Mouse (Mus musculus): ENCODE measurements at regions not wholly inside any gene's neighbourhood (a gene's known extent, or its start where the extent isn't known, plus 50 kb on each side); places are given as distances from the start of the nearest gene placed in this dataset.

DNA sequence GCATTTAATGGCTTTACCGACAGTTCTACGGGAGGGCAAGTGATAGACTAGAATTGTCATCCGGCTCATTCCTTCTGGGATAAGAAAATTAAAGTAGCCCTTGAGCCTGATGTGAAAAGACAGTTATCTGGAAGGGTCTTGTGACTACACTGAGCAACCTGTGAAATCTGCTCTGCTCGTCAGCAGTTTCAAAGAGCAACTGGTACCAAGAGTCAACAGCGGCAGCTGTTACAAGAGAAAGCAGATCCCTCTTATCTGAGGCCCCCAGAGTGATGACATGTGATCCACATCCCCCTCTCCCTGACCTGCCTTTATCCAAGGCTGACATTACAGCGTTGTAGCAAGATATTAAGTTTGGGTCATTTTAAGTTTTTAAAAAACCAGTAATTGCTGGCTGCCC lies 52.6 kb upstream of the Unc13c start:
- peak; percentile 22 for DNase-seq (ENCODE audit: low spot score)

DNA sequence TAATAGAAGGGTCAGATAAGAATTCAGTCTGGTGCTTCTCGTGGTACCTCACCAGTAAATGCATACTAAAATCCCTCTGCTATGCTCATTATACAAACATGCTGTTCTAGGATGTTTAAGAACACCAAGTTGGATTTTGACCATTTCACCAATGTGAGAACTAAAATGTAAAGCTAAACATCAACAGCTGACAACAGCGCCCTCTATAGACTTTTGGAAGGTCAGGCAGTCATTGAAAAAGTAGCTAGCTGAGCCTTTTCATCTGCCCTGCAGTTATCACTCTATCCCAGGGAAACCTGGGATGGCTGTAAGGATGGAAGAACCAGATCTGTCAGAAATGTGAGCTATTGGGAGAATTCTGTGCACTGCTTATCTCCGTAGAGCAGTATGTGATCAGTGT lies 55.2 kb upstream of the Unc13c start:
- peak; percentile 14 for DNase-seq (ENCODE audit: low spot score)

DNA sequence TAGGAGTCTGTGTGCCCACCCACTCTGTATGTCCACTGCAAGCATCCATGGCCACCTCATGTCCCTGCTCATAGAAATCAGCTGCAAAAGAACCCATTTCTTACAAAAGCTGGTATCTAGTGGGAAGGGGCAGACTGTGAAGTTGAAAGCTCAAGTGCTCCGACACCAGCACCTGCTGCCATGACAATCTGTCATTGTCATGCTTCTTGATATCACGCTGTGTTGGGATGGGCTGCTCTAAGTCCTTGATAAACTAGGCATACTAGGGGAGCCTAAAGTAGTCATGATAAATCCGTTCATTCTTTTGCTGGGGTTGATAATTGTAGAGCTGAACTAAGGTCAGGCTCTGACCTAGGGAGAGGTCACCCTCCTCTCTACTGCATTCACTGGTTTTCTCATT lies 57.4 kb upstream of the Unc13c start:
- no peak for DNase-seq (ENCODE audit: low spot score)

DNA sequence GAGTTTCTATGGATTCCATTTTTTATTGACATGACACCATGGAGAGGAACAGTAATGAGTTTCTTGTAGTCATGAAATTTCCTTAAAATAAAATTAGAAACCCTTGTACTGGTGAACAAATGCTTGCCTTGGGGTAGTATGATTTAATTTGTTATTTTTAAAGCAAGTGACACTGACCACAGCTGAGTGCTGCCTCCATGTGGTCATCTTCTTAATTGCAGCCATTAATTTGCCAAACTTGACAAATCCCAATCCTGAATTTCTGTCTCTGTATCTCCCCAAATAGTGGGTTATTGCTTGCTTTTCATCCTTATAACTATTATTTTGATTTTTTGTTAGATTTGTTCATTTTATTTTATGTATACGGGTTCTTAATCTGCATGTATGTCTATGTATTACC lies 59.7 kb upstream of the Unc13c start:
- peak; percentile 55 for DNase-seq (ENCODE audit: low spot score)

DNA sequence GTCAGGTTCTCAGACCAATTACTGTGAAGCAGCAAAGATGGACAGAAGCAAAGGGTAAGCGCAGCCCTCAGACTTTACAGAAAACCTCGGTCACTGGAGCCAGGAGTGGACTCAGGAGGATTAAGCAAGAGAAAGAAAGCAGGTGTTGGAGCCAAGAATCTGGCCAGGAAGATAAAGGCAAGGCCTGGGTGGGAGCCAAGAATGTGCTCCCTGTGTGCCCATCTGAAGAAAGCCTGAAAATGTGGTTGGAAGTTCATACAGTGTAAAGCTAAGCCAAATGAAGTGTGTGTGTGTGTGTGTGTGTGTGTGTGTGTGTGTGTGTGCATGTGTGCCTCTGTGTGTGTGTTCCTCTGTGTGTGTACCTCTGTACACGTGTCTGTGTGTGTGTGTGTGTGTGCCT lies 64.2 kb upstream of the Wdr72 start:
- DNase-seq (ENCODE audit: low spot score) = no peak

DNA sequence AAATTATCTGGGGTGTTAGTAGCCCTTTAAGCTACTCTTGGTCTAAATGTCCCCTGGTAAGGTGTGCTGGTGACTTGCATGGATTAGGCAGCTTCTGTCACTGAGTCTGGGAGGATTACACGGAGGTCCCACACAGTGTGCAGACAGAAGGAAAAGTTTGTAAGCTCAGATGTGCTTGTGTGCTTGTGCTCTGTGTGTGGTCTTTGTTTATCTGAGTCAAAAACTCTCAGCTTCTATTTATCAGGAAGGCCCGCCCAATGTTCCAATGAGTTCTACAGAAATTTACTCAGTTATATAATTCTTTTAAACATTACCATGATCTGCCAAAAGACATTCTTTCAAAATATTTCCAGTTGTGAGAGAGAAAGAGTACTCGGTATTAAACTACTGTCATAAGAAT lies 60.4 kb upstream of the Wdr72 start:
- DNase-seq (ENCODE audit: low spot score) = no peak

DNA sequence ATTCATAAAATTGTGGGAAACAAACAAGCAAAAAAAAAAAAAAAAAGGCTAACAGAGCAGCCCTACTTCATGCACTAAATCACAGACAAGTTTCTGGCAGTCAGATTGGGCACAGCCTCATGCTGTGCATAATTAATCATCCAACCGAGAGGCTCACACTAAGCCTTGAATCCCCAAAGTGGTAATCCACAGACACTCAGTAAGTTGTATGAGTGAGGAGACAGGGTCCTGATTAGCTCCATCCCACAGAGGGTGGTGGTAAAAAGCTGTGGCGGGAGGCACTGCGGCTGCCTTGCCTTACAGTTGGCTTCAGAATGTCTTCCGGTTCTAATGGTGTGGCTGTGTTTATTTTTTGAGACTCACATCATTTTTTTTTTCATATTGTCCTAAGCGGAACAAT lies 53.4 kb upstream of the Wdr72 start:
- DNase-seq (ENCODE audit: low spot score) = no peak

DNA sequence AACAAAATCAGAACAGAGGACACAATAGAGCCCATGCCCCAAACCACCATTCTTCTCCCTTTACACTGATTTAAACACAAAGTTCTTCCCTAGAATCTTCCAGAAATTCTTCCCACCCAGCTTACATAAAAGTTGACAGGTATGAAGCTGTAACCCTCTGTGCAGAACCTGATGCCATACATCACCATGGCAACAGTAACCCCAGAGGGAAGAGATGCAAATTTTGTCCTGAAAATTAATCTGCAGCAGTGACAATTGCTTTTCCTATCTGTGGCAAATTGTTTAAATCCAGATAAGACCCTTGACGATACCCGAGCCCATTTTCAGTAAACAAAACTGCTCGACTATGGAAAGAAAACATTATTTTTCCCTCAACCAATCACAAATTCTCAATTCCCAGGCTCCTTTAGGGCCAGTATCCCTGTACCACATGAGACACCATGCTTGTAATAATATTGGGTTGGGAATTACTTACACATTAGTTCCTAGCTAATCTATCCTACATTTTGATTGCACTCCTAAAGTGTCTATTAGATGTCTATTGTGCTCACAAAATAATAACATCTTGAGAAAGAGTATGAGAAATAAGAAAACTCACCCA lies 52.6 kb upstream of the Wdr72 start:
- DNase-seq (ENCODE audit: low spot score) = no peak

DNA sequence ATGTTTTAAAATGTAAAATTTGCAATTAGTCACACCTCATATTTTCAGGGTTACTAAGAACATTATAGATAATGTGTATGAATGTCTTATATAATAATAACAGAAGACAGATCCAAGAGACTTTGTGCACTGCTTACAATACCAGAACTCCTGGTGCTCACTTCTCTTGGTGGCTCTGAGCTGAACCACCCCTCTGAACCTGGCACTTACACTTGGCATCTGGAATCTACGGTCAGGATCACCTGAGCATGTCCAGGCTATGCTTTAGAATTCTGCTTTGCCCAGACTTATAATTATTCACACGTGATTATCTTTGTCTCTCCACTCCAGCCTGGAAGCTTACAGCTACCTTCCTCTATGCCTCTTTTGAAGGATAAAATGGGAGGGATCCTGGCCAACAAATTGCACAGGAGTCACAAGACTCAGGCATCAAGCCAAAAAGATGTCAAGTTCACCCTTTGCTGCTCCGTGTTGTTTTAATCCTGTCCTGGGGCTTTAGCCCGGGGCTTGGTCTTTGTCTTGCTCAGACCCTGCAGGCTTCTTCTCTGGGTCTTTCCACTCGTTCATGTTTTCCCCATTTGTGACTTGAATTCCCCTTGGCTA lies 51.8 kb upstream of the Wdr72 start:
- no peak for DNase-seq (ENCODE audit: low spot score)

Data from embryo, embryonic 10.5 days (tissue).